Mouse (Mus musculus) spleen, postnatal 4 days (tissue): ENCODE measurements around the gene Olfr68.
A peak's percentile ranks its signal among the peaks of the same experiment; 100 is the strongest.
"Not testable (repeated sequence)": the region's sequence is repeated elsewhere in the genome, so short reads cannot be mapped to it uniquely, and the experiment has no call there.

ENCODE experiments used
- DNase-seq, 2 experiments: peaks; one replicate each; pipeline ENCODE4 v3.0.0; 2022; ENCODE audit warnings: low spot score in 2 of 2

Olfr68 gene

GRCm38 (mm10) chr7:103779598-103779997 is at the start of gene Olfr68:
Olfr68 (minus strand) TSS chr7:103779698.
- DNase-seq = no peak

- DNase-seq = peak; percentile 87 to 91
Measured at GRCm38 (mm10) chr7:103827808-103828207, 48.3 kb upstream of the Olfr68 start, which contains the start of gene Hbb-bs. Hbb-bs (minus strand) TSS chr7:103828096.

GRCm38 (mm10) chr7:103827139-103827538 is 47.6 kb upstream of the Olfr68 start:
- DNase-seq = not testable (repeated sequence)

- peak; percentile 33 to 73 for DNase-seq
Measured at GRCm38 (mm10) chr7:103826255-103826887, 46.9 kb upstream of the Olfr68 start.

GRCm38 (mm10) chr7:103825536-103826254 is 46.2 kb upstream of the Olfr68 start:
- DNase-seq = peak in 1 of 2 experiments; percentile 50

GRCm38 (mm10) chr7:103824597-103824996 is 45.1 kb upstream of the Olfr68 start:
- no peak for DNase-seq

GRCm38 (mm10) chr7:103815085-103815484 is 35.6 kb upstream of the Olfr68 start:
- not testable (repeated sequence) for DNase-seq

- peak; percentile 83 to 85 for DNase-seq
Measured at GRCm38 (mm10) chr7:103813766-103814165, 34.3 kb upstream of the Olfr68 start, which contains the start of gene Hbb-bt. Hbb-bt (minus strand) TSS chr7:103813996.

- DNase-seq = not testable (repeated sequence)
Measured at GRCm38 (mm10) chr7:103813152-103813551, 33.7 kb upstream of the Olfr68 start.

GRCm38 (mm10) chr7:103812174-103812573 is 32.7 kb upstream of the Olfr68 start:
- DNase-seq = no peak

- peak in 1 of 2 experiments; percentile 48 for DNase-seq
Measured at GRCm38 (mm10) chr7:103811223-103811845, 31.8 kb upstream of the Olfr68 start.

- DNase-seq = peak in 1 of 2 experiments; percentile 65
Measured at GRCm38 (mm10) chr7:103810746-103811145, 31.2 kb upstream of the Olfr68 start.

GRCm38 (mm10) chr7:103810296-103810695 is 30.8 kb upstream of the Olfr68 start:
- DNase-seq = peak in 1 of 2 experiments; percentile 53

GRCm38 (mm10) chr7:103809801-103810155 is 30.3 kb upstream of the Olfr68 start:
- DNase-seq = peak in 1 of 2 experiments; percentile 66

- DNase-seq = peak in 1 of 2 experiments; percentile 39
Measured at GRCm38 (mm10) chr7:103808971-103809800, 29.7 kb upstream of the Olfr68 start.

- not testable (repeated sequence) for DNase-seq
Measured at GRCm38 (mm10) chr7:103808120-103808519, 28.6 kb upstream of the Olfr68 start.

- peak; percentile 46 to 57 for DNase-seq
Measured at GRCm38 (mm10) chr7:103806856-103807255, 27.4 kb upstream of the Olfr68 start.

- peak in 1 of 2 experiments; percentile 63 for DNase-seq
Measured at GRCm38 (mm10) chr7:103792669-103793388, 13.3 kb upstream of the Olfr68 start.

GRCm38 (mm10) chr7:103791721-103792120 is 12.2 kb upstream of the Olfr68 start, which contains the start of gene Olfr67:
Olfr67 (minus strand) TSS chr7:103791821.
- DNase-seq = no peak

- not testable (repeated sequence) for DNase-seq
Measured at GRCm38 (mm10) chr7:103777652-103778051, 1.8 kb downstream of the Olfr68 start.

- DNase-seq = no peak
Measured at GRCm38 (mm10) chr7:103771494-103771893, 8.0 kb downstream of the Olfr68 start, which contains the start of gene Olfr69. Olfr69 (minus strand) TSS chr7:103771594.
